Mouse (Mus musculus): ENCODE data around the gene Tctex1d4. TPM values are rescaled to one million over a fixed set of nuclear protein-coding genes. Genes with fewer than 3 reads are reported as not detected.

Tctex1d4 gene
- total and polyA plus RNA-seq, 3 experiments = 0.31 to 1.3 TPM; not detected in 1

- Histone ChIP-seq H3K9me3 (replicated peaks; ENCODE audit: insufficient read depth, low read length) (no peaks in the 10 kb centered on the region), H3K4me3 (ENCODE audit: control insufficient read depth in 1 of 2, insufficient read depth in 1 of 2, low read depth in 2 of 2, low read length in 2 of 2) (no peak overlapping the region), H3K27ac (ENCODE audit: control insufficient read depth, low read depth, low read length) (peak overlapping the region; percentile 100), H3K36me3 (ENCODE audit: control insufficient read depth in 1 of 2, insufficient read depth in 2 of 2, low read length in 2 of 2) (peaks cover 0 to 34% of the 10 kb centered on the region in 2 experiments; a peak in 2 of 4 replicates), H3K9ac (ENCODE audit: control insufficient read depth, low read depth, low read length, poor library complexity, severe bottlenecking) (no peak overlapping the region), H3K4me1 (ENCODE audit: control insufficient read depth in 1 of 2, insufficient read depth in 2 of 2, low read length in 2 of 2) (peaks cover 5 to 36% of the 10 kb centered on the region in 2 experiments), H3K27me3 (ENCODE audit: control insufficient read depth in 1 of 2, insufficient read depth in 2 of 2, low read length in 2 of 2) (no peaks in the 10 kb centered on the region), H3K79me2 (ENCODE audit: control insufficient read depth, insufficient read depth, low read length, poor library complexity) (peaks cover 13% of the 10 kb centered on the region)
- TF ChIP-seq POLR2AphosphoS5 (IDR thresholded peaks at IDR 0.05; ENCODE audit: borderline replicate concordance, low read depth, low read length) = no peak
- no peak for TF ChIP-seq HCFC1 (IDR thresholded peaks at IDR 0.05; ENCODE audit: low read depth, low read length)
- no peak for TF ChIP-seq ZMIZ1 (IDR thresholded peaks at IDR 0.05; ENCODE audit: low read depth, low read length)
- TF ChIP-seq GATA1 (IDR thresholded peaks at IDR 0.05; ENCODE audit: low read depth, low read length) = no peak
- no peak for TF ChIP-seq SIN3A (IDR thresholded peaks at IDR 0.05; ENCODE audit: low read length)
- no peak for TF ChIP-seq EP300 (IDR thresholded peaks at IDR 0.05; ENCODE audit: low read depth in 1 of 2, low read length in 2 of 2)
- TF ChIP-seq ETS1 (IDR thresholded peaks at IDR 0.05; ENCODE audit: low read depth, low read length) = no peak
- TF ChIP-seq ZNF384 (IDR thresholded peaks at IDR 0.05; ENCODE audit: low read depth, low read length) = no peak
- DNase-seq (ENCODE audit: low read depth, low spot score) = no peak
These were observed 2.9 kb upstream of the Tctex1d4 start for GRCm38 (mm10) chr4:117123546-117124217.

GRCm38 (mm10) chr4:117124218-117124517 is 2.4 kb upstream of the Tctex1d4 start:
- peak overlapping the region; percentile 32 to 54 for H3K4me3 ChIP-seq (ENCODE audit: control insufficient read depth in 1 of 2, insufficient read depth in 1 of 2, low read depth in 2 of 2, low read length in 2 of 2)
- no peaks in the 10 kb centered on the region for H3K9me3 ChIP-seq (replicated peaks; ENCODE audit: insufficient read depth, low read length)
- peak overlapping the region; percentile 100 for H3K27ac ChIP-seq (ENCODE audit: control insufficient read depth, low read depth, low read length)

GRCm38 (mm10) chr4:117124518-117125347 is 1.9 kb upstream of the Tctex1d4 start:
- peak overlapping the region; percentile 32 to 54 for H3K4me3 ChIP-seq (ENCODE audit: control insufficient read depth in 1 of 2, insufficient read depth in 1 of 2, low read depth in 2 of 2, low read length in 2 of 2)
- peak; percentile 96 for DNase-seq (ENCODE audit: low read depth, low spot score)
- H3K4me1 ChIP-seq (ENCODE audit: control insufficient read depth in 1 of 2, insufficient read depth in 2 of 2, low read length in 2 of 2) = peaks cover 5 to 36% of the 10 kb centered on the region in 2 experiments
- H3K27me3 ChIP-seq (ENCODE audit: control insufficient read depth in 1 of 2, insufficient read depth in 2 of 2, low read length in 2 of 2) = no peaks in the 10 kb centered on the region
- peaks cover 11% of the 10 kb centered on the region; the same call in 1 of the 2 replicates for H3K79me2 ChIP-seq (ENCODE audit: control insufficient read depth, insufficient read depth, low read length, poor library complexity)
- H3K27ac ChIP-seq (ENCODE audit: control insufficient read depth, low read depth, low read length) = peak overlapping the region; percentile 100
- peak overlapping the region; percentile 83 for H3K9ac ChIP-seq (ENCODE audit: control insufficient read depth, low read depth, low read length, poor library complexity, severe bottlenecking)
- peaks cover 0 to 31% of the 10 kb centered on the region in 2 experiments; a peak in 2 of 4 replicates for H3K36me3 ChIP-seq (ENCODE audit: control insufficient read depth in 1 of 2, insufficient read depth in 2 of 2, low read length in 2 of 2)
- no peaks in the 10 kb centered on the region for H3K9me3 ChIP-seq (replicated peaks; ENCODE audit: insufficient read depth, low read length)
- TF ChIP-seq UBTF (IDR thresholded peaks at IDR 0.05; ENCODE audit: borderline replicate concordance, insufficient read depth, low read depth, low read length) (no peak), USF1 (IDR thresholded peaks at IDR 0.05; ENCODE audit: low read depth, low read length) (no peak), TAL1 (IDR thresholded peaks at IDR 0.05; ENCODE audit: low read length) (peak; percentile 92), MYB (IDR thresholded peaks at IDR 0.05; ENCODE audit: low read depth, low read length) (no peak), USF2 (IDR thresholded peaks at IDR 0.05; ENCODE audit: borderline replicate concordance in 1 of 2, insufficient read depth in 1 of 2, low read depth in 1 of 2, low read length in 2 of 2) (no peak), KAT2A (conservative IDR thresholded peaks at IDR 0.05; ENCODE audit: low read depth, low read length) (no peak), NELFE (IDR thresholded peaks at IDR 0.05; ENCODE audit: low read depth, low read length) (peak; percentile 66), MYC (IDR thresholded peaks at IDR 0.05; ENCODE audit: low read depth, low read length) (0 out of 2 replicates have a peak, but pooled peaks have one; percentile 17), ZKSCAN1 (IDR thresholded peaks at IDR 0.05; ENCODE audit: low read depth, low read length) (no peak), GABPA (IDR thresholded peaks at IDR 0.05; ENCODE audit: low read depth, low read length) (no peak), POLR2A (IDR thresholded peaks at IDR 0.05; ENCODE audit: control insufficient read depth in 1 of 2, insufficient read depth in 1 of 2, low read depth in 1 of 2, low read length in 2 of 2, poor library complexity in 1 of 2) (peak in 1 of 2 experiments; percentile 71; a peak in 2 of 4 replicates), TBP (IDR thresholded peaks at IDR 0.05; ENCODE audit: low read depth, low read length) (no peak; the same call in none of the 2 replicates), POLR2AphosphoS5 (IDR thresholded peaks at IDR 0.05; ENCODE audit: borderline replicate concordance, low read depth, low read length) (no peak), ETS1 (IDR thresholded peaks at IDR 0.05; ENCODE audit: low read depth, low read length) (no peak; the same call in 1 of the 2 replicates), SIN3A (IDR thresholded peaks at IDR 0.05; ENCODE audit: low read length) (peak; percentile 74; the same call in 1 of the 2 replicates), ZMIZ1 (IDR thresholded peaks at IDR 0.05; ENCODE audit: low read depth, low read length) (no peak; the same call in 1 of the 2 replicates), EP300 (IDR thresholded peaks at IDR 0.05; ENCODE audit: low read depth in 1 of 2, low read length in 2 of 2) (peak; percentile 39 to 77; a peak in 3 of 4 replicates)

More at GRCm38 (mm10) chr4:117124218-117124517, 2.4 kb upstream of the Tctex1d4 start:
- peaks cover 5 to 36% of the 10 kb centered on the region in 2 experiments for H3K4me1 ChIP-seq (ENCODE audit: control insufficient read depth in 1 of 2, insufficient read depth in 2 of 2, low read length in 2 of 2)
- peaks cover 0 to 34% of the 10 kb centered on the region in 2 experiments; a peak in 2 of 4 replicates for H3K36me3 ChIP-seq (ENCODE audit: control insufficient read depth in 1 of 2, insufficient read depth in 2 of 2, low read length in 2 of 2)
- no peaks in the 10 kb centered on the region for H3K27me3 ChIP-seq (ENCODE audit: control insufficient read depth in 1 of 2, insufficient read depth in 2 of 2, low read length in 2 of 2)
- peak overlapping the region; percentile 83 for H3K9ac ChIP-seq (ENCODE audit: control insufficient read depth, low read depth, low read length, poor library complexity, severe bottlenecking)
- no peak for TF ChIP-seq MXI1 (IDR thresholded peaks at IDR 0.05; ENCODE audit: low read depth, low read length)
- TF ChIP-seq MAFK (IDR thresholded peaks at IDR 0.05; ENCODE audit: borderline replicate concordance, low read depth, low read length) = peak; percentile 98; the same call in 1 of the 2 replicates
- peaks cover 13% of the 10 kb centered on the region for H3K79me2 ChIP-seq (ENCODE audit: control insufficient read depth, insufficient read depth, low read length, poor library complexity)
- DNase-seq (ENCODE audit: low read depth, low spot score) = no peak

Measured in MEL (cell line).